ENCODE assay signal across 8 mouse cellular contexts in genomic region chr5:149261866-149262265, GRCm38 (mm10). TPM values are rescaled to one million over a fixed set of nuclear protein-coding genes. Genes with fewer than 3 reads are reported as not detected.
DNase-seq lines count a peak whose midpoint lies in the region; ATAC-seq and TF ChIP-seq lines count a peak whose summit lies in the region.

No protein-coding gene starts in this region.

- H3K4me3 ChIP-seq in lung, postnatal 0 days (ENCODE audit: low read depth, low read length) = no peak overlapping the region
- H3K4me3 ChIP-seq in forebrain, embryonic 16.5 days (replicated peaks; ENCODE audit: low read length) = no peak overlapping the region

- no peaks in the 10 kb centered on the region for H3K9me3 ChIP-seq in lung, postnatal 0 days (ENCODE audit: low read length)
- H3K9me3 ChIP-seq in forebrain, embryonic 16.5 days (ENCODE audit: control insufficient read depth, low read length) = no peaks in the 10 kb centered on the region

- no peak for ATAC-seq in lung, postnatal 0 days
- no peak for ATAC-seq in forebrain, embryonic 16.5 days

- DNase-seq in adrenal gland, adult (ENCODE audit: inconsistent age in 2 of 2, low spot score in 1 of 2) = peak; percentile 53 to 72
- no peak for DNase-seq in adrenal gland, postnatal 4 days (ENCODE audit: low spot score in 2 of 2)
- no peak for DNase-seq in lung, postnatal 0 days (ENCODE audit: low spot score)
- DNase-seq in lung, postnatal 14 days = no peak
- DNase-seq in c-Kit-negative CD71-positive TER-119-positive erythroid progenitor cells, embryonic 14.5 days (ENCODE audit: low read depth, low spot score) = peak; percentile 44
- DNase-seq in spleen, postnatal 4 days (ENCODE audit: low spot score in 2 of 2) = peak; percentile 44 to 74
- DNase-seq in right cerebral cortex, adult 2 months (ENCODE audit: low spot score in 2 of 2) = no peak

- 52% methylated on average over 6 of the region's 6 CpGs for WGBS in lung, postnatal 0 days
- 67% methylated on average over 6 of the region's 6 CpGs for WGBS in forebrain, embryonic 16.5 days

- H3K36me3 ChIP-seq in lung, postnatal 0 days (ENCODE audit: insufficient read depth, low read length) = no peaks in the 10 kb centered on the region
- no peaks in the 10 kb centered on the region for H3K36me3 ChIP-seq in forebrain, embryonic 16.5 days (ENCODE audit: control insufficient read depth, insufficient read depth)

- peak; percentile 62 for TF ChIP-seq CTCF in lung, postnatal 0 days (IDR thresholded peaks at IDR 0.05)

- no peak for TF ChIP-seq EP300 in lung, postnatal 0 days (IDR thresholded peaks at IDR 0.05)

- no peak overlapping the region for H3K4me2 ChIP-seq in lung, postnatal 0 days (replicated peaks; ENCODE audit: low read depth, low read length)
- H3K4me2 ChIP-seq in forebrain, embryonic 16.5 days (ENCODE audit: low read length) = no peak overlapping the region

- H3K4me1 ChIP-seq in lung, postnatal 0 days (ENCODE audit: insufficient read depth, low read depth, low read length) = no peaks in the 10 kb centered on the region
- 0 out of 2 replicates have a peak, but pooled peaks cover 3% of the 10 kb centered on the region for H3K4me1 ChIP-seq in forebrain, embryonic 16.5 days (replicated peaks; ENCODE audit: control insufficient read depth, insufficient read depth, low read length)

- no peak overlapping the region for H3K27ac ChIP-seq in lung, postnatal 0 days (ENCODE audit: low read length)
- no peak overlapping the region for H3K27ac ChIP-seq in forebrain, embryonic 16.5 days (ENCODE audit: low read length)

- H3K9ac ChIP-seq in lung, postnatal 0 days (replicated peaks; ENCODE audit: low read depth) = no peak overlapping the region
- no peak overlapping the region for H3K9ac ChIP-seq in forebrain, embryonic 16.5 days (replicated peaks; ENCODE audit: low read depth, low read length)

- H3K27me3 ChIP-seq in lung, postnatal 0 days (replicated peaks; ENCODE audit: insufficient read depth, low read length) = no peaks in the 10 kb centered on the region
- H3K27me3 ChIP-seq in forebrain, embryonic 16.5 days (replicated peaks; ENCODE audit: control insufficient read depth, insufficient read depth, low read length) = no peaks in the 10 kb centered on the region

RNA-seq across cellular contexts. Expression of gene Alox5ap, which starts 2.7 kb away (rescaled TPM):
- total RNA-seq in adrenal gland, postnatal 4 days (2021) = 10 to 100 TPM in 1 of 2 experiments, 1 to 10 TPM in 1; 9.6 to 12.8 TPM
- 59.6 and 76.9 TPM in 2 replicates for polyA plus RNA-seq in lung, postnatal 0 days (2015; fragmentation: Nextera tagmentation; extraction: Ambion mirVana)
- 8.7 and 11.6 TPM in 2 replicates for polyA plus RNA-seq in forebrain, embryonic 16.5 days (2015; fragmentation: Nextera tagmentation; extraction: Ambion mirVana)

Comparison
In these comparisons a context has a peak if more than half of its experiments do, and no peak if none do; other contexts are left out.
1. DNase-seq: peak in adrenal gland, adult (2 of 2), c-Kit-negative CD71-positive TER-119-positive erythroid progenitor cells, embryonic 14.5 days (single experiment) and spleen, postnatal 4 days (2 of 2); none in adrenal gland, postnatal 4 days (0 of 2), lung, postnatal 0 days (single experiment), lung, postnatal 14 days (single experiment) and right cerebral cortex, adult 2 months (0 of 2).